Mouse (Mus musculus): ENCODE measurements at regions not wholly inside any gene's neighbourhood (a gene's known extent, or its start where the extent isn't known, plus 50 kb on each side); places are given as distances from the start of the nearest gene placed in this dataset.

DNA sequence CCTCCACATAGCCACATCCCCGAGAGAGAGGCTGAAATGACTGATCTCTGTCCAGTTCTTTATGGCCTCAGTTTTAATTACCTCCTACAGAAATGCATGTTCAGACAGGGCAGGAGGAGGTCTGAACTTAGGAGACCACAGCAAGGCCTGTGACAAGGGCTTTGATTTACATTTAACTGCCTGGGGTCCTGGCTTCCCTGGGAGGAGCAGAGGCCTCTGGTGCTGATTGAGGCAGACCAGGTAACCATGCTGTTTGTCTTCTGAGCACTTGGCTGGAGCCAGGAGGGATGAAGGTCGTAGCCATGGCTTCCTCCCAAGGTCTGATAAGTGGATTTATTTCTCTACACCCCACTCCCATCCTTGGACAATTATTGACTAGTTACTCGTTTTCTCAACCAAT, 224.0 kb upstream of the Stt3b start:
- no peaks in the 10 kb centered on the region for H3K9me3 ChIP-seq (ENCODE audit: control insufficient read depth, low read length)
- ATAC-seq (replicated peaks; ENCODE audit: low FRiP score) = no peak
- H3K27ac ChIP-seq (ENCODE audit: low read depth, low read length) = no peak overlapping the region
- 48% methylated on average over 3 of the region's 3 CpGs for WGBS
- no peak overlapping the region for H3K4me2 ChIP-seq
- no peak for DNase-seq (ENCODE audit: low spot score)
- no peak overlapping the region for H3K4me3 ChIP-seq (ENCODE audit: low read depth, low read length)
- H3K36me3 ChIP-seq (ENCODE audit: control insufficient read depth, insufficient read depth, low read length) = no peaks in the 10 kb centered on the region
- no peaks in the 10 kb centered on the region for H3K4me1 ChIP-seq (replicated peaks; ENCODE audit: control insufficient read depth, insufficient read depth, low read length)
- H3K27me3 ChIP-seq (replicated peaks; ENCODE audit: control insufficient read depth, insufficient read depth, low read length) = no peaks in the 10 kb centered on the region
- no peak overlapping the region for H3K9ac ChIP-seq (ENCODE audit: low read depth, low read length)

DNA sequence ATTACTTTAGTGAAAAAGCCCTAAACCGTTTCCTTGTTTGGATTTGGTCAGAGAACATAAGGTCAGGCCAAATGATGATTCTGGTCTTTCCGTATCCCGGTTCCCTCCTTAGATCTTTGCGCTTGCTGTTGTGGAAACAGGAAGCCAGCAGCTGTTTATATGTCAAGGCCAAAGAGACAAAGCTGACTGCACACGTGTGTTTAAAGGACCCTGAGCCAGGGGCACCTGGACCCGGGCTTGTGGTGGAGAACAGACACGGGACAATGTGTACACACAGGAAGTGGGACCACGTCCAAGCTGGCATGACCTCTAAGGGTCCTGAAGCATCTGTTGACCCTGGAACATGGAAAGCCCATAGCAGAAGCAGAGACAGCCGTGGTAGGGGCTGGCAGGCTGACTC, 233.4 kb upstream of the Stt3b start:
- DNase-seq (ENCODE audit: low spot score) = no peak
- no peak overlapping the region for H3K4me3 ChIP-seq (ENCODE audit: low read depth, low read length)

DNA sequence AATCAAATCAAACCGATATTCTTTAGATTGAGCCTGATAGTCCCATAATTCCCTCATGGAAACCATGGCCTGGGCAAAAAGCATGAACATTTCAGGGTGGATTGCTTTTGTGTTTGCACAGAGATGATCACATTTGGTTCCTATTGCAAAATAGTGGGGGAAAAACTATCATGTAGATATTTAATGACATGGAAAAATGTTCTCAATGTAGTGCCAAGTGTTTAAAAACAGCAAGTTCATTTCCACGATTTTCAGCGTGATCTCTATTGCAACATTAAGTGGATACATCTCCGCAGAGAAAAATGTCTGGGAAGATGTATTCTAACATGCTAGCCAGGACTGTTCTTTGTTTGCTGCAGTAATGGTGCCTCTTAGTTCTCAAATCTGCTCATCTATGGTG, 235.0 kb upstream of the Stt3b start:
- 86% methylated on average over 4 of the region's 4 CpGs for WGBS
- H3K27ac ChIP-seq (ENCODE audit: low read depth, low read length) = no peak overlapping the region
- no peak overlapping the region for H3K4me3 ChIP-seq (ENCODE audit: low read depth, low read length)
- ATAC-seq (replicated peaks; ENCODE audit: low FRiP score) (no peak), DNase-seq (ENCODE audit: low spot score) (no peak)
- no peak overlapping the region for H3K9ac ChIP-seq (ENCODE audit: low read depth, low read length)
- H3K4me1 ChIP-seq (replicated peaks; ENCODE audit: control insufficient read depth, insufficient read depth, low read length) = peaks cover 3% of the 10 kb centered on the region
- H3K36me3 ChIP-seq (ENCODE audit: control insufficient read depth, insufficient read depth, low read length) = no peaks in the 10 kb centered on the region
- H3K4me2 ChIP-seq = no peak overlapping the region
- no peaks in the 10 kb centered on the region for H3K27me3 ChIP-seq (replicated peaks; ENCODE audit: control insufficient read depth, insufficient read depth, low read length)
- no peaks in the 10 kb centered on the region for H3K9me3 ChIP-seq (ENCODE audit: control insufficient read depth, low read length)

More for the DNA sequence above, 233.4 kb upstream of the Stt3b start:
- H3K4me1 ChIP-seq (replicated peaks; ENCODE audit: control insufficient read depth, insufficient read depth, low read length) = peaks cover 3% of the 10 kb centered on the region; the same call in 1 of the 2 replicates
- no peak overlapping the region for H3K9ac ChIP-seq (ENCODE audit: low read depth, low read length)
- H3K27me3 ChIP-seq (replicated peaks; ENCODE audit: control insufficient read depth, insufficient read depth, low read length) = no peaks in the 10 kb centered on the region
- H3K9me3 ChIP-seq (ENCODE audit: control insufficient read depth, low read length) = no peaks in the 10 kb centered on the region
- H3K4me2 ChIP-seq = no peak overlapping the region
- H3K27ac ChIP-seq (ENCODE audit: low read depth, low read length) = no peak overlapping the region
- WGBS = 64% methylated on average over 9 of the region's 9 CpGs
- no peaks in the 10 kb centered on the region for H3K36me3 ChIP-seq (ENCODE audit: control insufficient read depth, insufficient read depth, low read length)
- ATAC-seq (replicated peaks; ENCODE audit: low FRiP score) = no peak

DNA sequence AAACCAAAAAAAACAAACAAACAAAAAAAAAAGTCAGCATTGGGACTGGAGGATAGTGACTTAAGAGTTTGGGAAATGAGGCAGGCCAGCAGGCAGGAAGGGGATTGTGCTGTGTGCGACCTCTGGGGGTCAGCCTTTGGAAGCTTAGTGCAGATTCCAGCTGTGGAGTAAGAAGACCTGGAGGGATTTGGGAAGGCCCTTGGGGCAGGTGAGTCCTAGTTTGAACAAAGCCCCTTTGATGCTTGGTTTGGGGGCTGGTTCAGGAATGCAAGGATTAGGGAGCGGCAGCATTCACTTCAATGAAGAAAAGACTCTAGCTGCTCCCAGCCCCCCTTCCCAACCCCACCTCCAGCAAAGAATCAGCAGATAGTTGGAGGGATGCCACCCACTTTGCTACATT, 235.6 kb upstream of the Stt3b start:
- Histone ChIP-seq H3K9me3 (ENCODE audit: control insufficient read depth, low read length) (no peaks in the 10 kb centered on the region), H3K27me3 (replicated peaks; ENCODE audit: control insufficient read depth, insufficient read depth, low read length) (no peaks in the 10 kb centered on the region), H3K4me1 (replicated peaks; ENCODE audit: control insufficient read depth, insufficient read depth, low read length) (peaks cover 3% of the 10 kb centered on the region), H3K36me3 (ENCODE audit: control insufficient read depth, insufficient read depth, low read length) (no peaks in the 10 kb centered on the region), H3K9ac (ENCODE audit: low read depth, low read length) (no peak overlapping the region), H3K4me2 (no peak overlapping the region), H3K27ac (ENCODE audit: low read depth, low read length) (no peak overlapping the region), H3K4me3 (ENCODE audit: low read depth, low read length) (no peak overlapping the region)
- ATAC-seq (replicated peaks; ENCODE audit: low FRiP score) (no peak), DNase-seq (ENCODE audit: low spot score) (no peak)
- WGBS = 66% methylated on average over 2 of the region's 2 CpGs

DNA sequence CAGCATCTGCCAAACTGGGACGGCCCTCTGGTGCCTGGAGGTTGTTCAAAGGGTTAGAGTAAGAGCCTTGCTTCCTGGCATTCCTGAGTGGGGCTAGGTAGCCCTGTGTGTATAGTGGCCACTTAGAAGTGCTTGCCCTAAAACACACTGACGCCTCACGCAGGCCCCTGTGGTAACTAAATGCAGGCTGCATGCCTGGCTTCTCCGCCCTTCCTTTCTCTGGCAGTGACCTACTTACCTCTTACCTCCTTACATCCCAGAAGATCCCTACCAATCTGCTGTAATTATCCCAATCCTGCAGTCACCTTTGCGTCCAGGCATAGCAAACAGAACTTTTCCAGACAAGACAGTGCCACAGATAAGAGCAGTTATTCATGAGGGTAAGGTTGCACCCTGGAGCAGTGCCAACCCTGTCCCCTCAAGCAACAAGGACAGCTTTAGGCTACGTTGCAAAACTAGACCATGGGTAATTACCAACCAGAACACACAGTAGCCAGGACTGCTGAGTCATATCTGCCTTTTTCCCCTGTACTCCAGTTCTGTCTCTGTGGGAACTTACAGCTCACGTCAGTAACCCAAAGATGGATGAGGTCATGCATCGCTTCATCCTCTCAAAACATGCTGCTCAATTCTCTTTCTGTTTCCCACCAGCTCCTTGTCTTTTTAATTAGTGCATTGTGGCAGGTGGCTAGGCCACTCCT, 237.6 kb upstream of the Stt3b start:
- Histone ChIP-seq H3K4me3 (ENCODE audit: low read depth, low read length) (no peak overlapping the region), H3K9ac (ENCODE audit: low read depth, low read length) (no peak overlapping the region), H3K27ac (ENCODE audit: low read depth, low read length) (no peak overlapping the region), H3K4me2 (no peak overlapping the region), H3K36me3 (ENCODE audit: control insufficient read depth, insufficient read depth, low read length) (no peaks in the 10 kb centered on the region), H3K27me3 (replicated peaks; ENCODE audit: control insufficient read depth, insufficient read depth, low read length) (no peaks in the 10 kb centered on the region), H3K4me1 (replicated peaks; ENCODE audit: control insufficient read depth, insufficient read depth, low read length) (peaks cover 3% of the 10 kb centered on the region), H3K9me3 (ENCODE audit: control insufficient read depth, low read length) (no peaks in the 10 kb centered on the region)
- DNase-seq (ENCODE audit: low spot score) (no peak), ATAC-seq (replicated peaks; ENCODE audit: low FRiP score) (no peak)
- 59% methylated on average over 8 of the region's 8 CpGs for WGBS

DNA sequence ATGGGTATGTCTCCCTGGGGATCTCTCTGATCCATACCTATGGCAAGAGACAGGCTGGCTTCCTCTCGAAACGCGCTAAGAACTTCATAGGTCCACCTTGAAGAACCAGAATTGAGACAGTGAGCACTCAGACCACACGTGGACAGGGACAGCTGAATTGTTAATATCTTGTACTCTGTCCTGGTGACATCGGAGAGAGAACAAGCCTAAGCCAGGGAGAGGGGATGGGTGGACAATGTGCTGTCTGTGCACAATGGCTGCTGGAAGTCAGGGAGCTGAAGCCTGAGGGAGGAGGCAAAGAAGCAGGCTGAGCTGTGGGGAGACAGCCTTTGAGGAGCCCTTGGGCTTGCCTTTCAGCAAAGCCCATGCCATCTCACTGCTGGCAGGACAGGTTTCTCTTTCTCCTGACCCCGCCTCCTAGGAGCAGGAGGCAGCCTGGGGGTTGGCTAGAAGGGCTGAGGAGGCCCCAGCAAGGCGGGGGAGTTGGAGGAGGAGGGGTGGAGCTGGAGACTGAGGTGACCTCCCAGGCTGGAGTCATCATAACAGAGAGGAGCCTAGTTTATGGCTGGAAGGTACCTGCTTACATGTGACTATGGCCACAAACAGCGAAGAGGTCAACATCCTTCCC, 238.6 kb upstream of the Stt3b start:
- ATAC-seq (replicated peaks; ENCODE audit: low FRiP score) (0 out of 2 replicates have a peak, but pooled peaks have one; percentile 41), DNase-seq (ENCODE audit: low spot score) (no peak)
- WGBS = 57% methylated on average over 8 of the region's 8 CpGs
- H3K4me1 ChIP-seq (replicated peaks; ENCODE audit: control insufficient read depth, insufficient read depth, low read length) = peaks cover 3% of the 10 kb centered on the region
- no peak overlapping the region; the same call in 1 of the 2 replicates for H3K4me2 ChIP-seq
- H3K27ac ChIP-seq (ENCODE audit: low read depth, low read length) = no peak overlapping the region
- H3K9me3 ChIP-seq (ENCODE audit: control insufficient read depth, low read length) = no peaks in the 10 kb centered on the region
- H3K4me3 ChIP-seq (ENCODE audit: low read depth, low read length) = no peak overlapping the region
- no peaks in the 10 kb centered on the region for H3K27me3 ChIP-seq (replicated peaks; ENCODE audit: control insufficient read depth, insufficient read depth, low read length)
- no peak overlapping the region for H3K9ac ChIP-seq (ENCODE audit: low read depth, low read length)
- no peaks in the 10 kb centered on the region for H3K36me3 ChIP-seq (ENCODE audit: control insufficient read depth, insufficient read depth, low read length)

DNA sequence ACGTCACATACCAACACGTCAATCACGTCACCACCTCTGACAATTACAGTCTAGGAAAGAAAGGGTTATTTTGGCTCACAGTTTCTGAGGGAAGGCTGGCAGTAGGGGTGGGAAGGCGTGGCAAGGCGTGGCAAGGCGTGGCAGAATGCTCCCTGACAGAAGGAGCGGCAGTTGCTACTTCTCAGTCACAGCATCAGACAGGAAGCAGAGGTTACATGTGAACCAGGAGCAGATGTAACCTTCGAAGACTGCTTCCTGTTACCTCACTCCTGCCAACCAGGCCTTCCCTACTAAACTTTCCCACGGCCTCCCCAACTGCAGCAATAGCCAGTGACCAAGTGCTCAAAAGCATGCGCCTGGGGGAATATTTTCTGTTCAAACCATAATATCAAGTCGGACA, 240.9 kb upstream of the Stt3b start:
- Histone ChIP-seq H3K9me3 (ENCODE audit: control insufficient read depth, low read length) (no peaks in the 10 kb centered on the region), H3K36me3 (ENCODE audit: control insufficient read depth, insufficient read depth, low read length) (no peaks in the 10 kb centered on the region), H3K4me3 (ENCODE audit: low read depth, low read length) (no peak overlapping the region), H3K27ac (ENCODE audit: low read depth, low read length) (no peak overlapping the region), H3K4me1 (replicated peaks; ENCODE audit: control insufficient read depth, insufficient read depth, low read length) (peaks cover 3% of the 10 kb centered on the region), H3K4me2 (no peak overlapping the region), H3K27me3 (replicated peaks; ENCODE audit: control insufficient read depth, insufficient read depth, low read length) (no peaks in the 10 kb centered on the region), H3K9ac (ENCODE audit: low read depth, low read length) (no peak overlapping the region)
- ATAC-seq (replicated peaks; ENCODE audit: low FRiP score) (no peak), DNase-seq (ENCODE audit: low spot score) (no peak)
- 81% methylated on average over 11 of the region's 11 CpGs for whole genome bisulfite sequencing

DNA sequence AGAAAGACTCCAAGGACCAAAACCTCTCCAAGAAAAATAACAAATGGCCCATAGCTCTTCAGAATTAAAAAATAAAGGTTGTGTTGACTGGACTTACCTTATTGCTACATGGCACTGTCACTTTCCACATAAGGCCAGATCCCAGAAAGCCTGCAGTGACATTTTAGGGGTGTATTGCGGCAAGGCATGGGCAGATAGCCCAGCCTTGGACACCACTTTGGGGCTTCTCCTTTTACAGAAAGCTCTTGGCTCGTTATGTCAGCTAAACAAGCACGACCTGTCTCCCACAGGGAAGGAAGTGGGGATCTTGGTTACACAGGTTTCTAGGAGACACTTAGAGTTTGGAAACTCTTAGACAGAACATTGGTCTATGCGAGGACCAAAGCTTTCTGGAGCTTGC, 241.3 kb upstream of the Stt3b start:
- ATAC-seq (replicated peaks; ENCODE audit: low FRiP score) (no peak), DNase-seq (ENCODE audit: low spot score) (no peak)
- Histone ChIP-seq H3K4me3 (ENCODE audit: low read depth, low read length) (no peak overlapping the region), H3K9me3 (ENCODE audit: control insufficient read depth, low read length) (no peaks in the 10 kb centered on the region), H3K27ac (ENCODE audit: low read depth, low read length) (no peak overlapping the region), H3K4me2 (no peak overlapping the region), H3K27me3 (replicated peaks; ENCODE audit: control insufficient read depth, insufficient read depth, low read length) (no peaks in the 10 kb centered on the region), H3K36me3 (ENCODE audit: control insufficient read depth, insufficient read depth, low read length) (no peaks in the 10 kb centered on the region), H3K4me1 (replicated peaks; ENCODE audit: control insufficient read depth, insufficient read depth, low read length) (peaks cover 3% of the 10 kb centered on the region), H3K9ac (ENCODE audit: low read depth, low read length) (no peak overlapping the region)
- WGBS = 73% methylated on average over 4 of the region's 4 CpGs

DNA sequence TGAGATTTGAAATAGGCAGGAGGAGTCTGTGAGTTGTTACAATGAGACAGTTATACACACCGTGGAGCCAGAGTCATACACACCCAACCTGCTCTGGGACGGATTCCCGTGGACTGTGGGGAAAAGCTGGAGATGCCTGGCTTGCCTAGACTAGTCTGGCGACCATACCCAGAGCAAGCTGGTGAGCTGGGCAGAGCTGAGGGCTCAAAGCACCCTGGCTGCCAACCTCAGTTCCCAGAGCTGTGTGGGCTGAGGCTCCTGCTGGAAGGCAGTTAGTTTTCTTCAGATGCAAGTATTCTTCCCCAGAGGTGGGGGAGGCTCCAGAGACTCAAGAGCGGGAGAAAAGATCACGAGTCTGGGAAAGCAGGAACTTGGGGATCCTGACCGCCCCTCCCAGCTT, 247.9 kb upstream of the Stt3b start:
- H3K9me3 ChIP-seq (ENCODE audit: control insufficient read depth, low read length) = no peaks in the 10 kb centered on the region
- WGBS = 80% methylated on average over 7 of the region's 7 CpGs
- no peak for DNase-seq (ENCODE audit: low spot score)
- no peak overlapping the region for H3K9ac ChIP-seq (ENCODE audit: low read depth, low read length)
- no peak overlapping the region for H3K4me2 ChIP-seq
- H3K27me3 ChIP-seq (replicated peaks; ENCODE audit: control insufficient read depth, insufficient read depth, low read length) = no peaks in the 10 kb centered on the region
- H3K4me3 ChIP-seq (ENCODE audit: low read depth, low read length) = no peak overlapping the region
- no peak for ATAC-seq (replicated peaks; ENCODE audit: low FRiP score)
- H3K4me1 ChIP-seq (replicated peaks; ENCODE audit: control insufficient read depth, insufficient read depth, low read length) = no peaks in the 10 kb centered on the region
- H3K36me3 ChIP-seq (ENCODE audit: control insufficient read depth, insufficient read depth, low read length) = no peaks in the 10 kb centered on the region
- no peak overlapping the region for H3K27ac ChIP-seq (ENCODE audit: low read depth, low read length)

All from liver, embryonic 11.5 days (tissue).